Mouse (Mus musculus): ENCODE measurements around the gene Rora. TPM values are rescaled to one million over a fixed set of nuclear protein-coding genes. Genes with fewer than 3 reads are reported as not detected.

The Rora gene
- total RNA-seq, 1 experiment from 2014 or later, result 3.4 TPM

DNA sequence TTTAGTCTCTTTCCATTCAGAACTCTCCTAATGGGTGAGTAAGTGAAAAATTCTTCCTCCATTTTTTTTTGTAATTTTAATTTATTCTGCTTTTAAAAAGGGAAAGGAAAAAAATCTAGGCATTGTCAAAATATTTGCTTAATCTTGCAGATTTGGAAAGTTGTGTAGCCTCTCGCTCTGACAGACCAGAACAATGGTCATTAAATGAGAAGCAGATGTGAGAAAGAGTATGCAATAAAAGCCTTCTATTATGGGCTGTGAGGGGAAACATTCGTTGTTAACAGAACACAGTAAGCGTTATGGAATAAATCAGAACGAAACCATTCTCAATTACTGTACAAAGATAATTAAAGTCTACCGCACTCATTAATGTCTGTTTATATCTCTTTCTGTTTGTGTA is 196.7 kb downstream of the Rora start:
- ATAC-seq (replicated peaks; ENCODE audit: insufficient number of reproducible peaks, low FRiP score, low TSS enrichment, poor library complexity, severe bottlenecking), result no peak

DNA sequence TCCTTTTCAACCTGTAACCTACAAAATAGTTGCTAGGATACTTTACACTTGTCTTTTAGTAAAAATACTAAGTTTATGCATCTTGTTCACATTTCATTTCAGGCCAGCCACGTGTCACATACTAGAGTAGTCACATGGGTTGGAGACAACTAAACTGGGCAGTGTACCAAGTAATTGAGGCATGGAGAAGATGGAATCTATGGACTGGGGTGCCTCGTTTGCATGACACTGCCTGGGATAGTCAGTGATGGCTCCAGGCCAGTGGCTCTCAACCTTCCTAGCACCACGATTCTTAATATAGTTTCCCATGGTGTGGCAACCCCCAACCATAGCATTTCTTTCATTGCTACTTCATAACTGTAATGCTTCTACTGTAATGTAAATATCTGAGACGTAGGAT is 198.6 kb downstream of the Rora start:
- no peak for ATAC-seq (replicated peaks; ENCODE audit: insufficient number of reproducible peaks, low FRiP score, low TSS enrichment, poor library complexity, severe bottlenecking)

DNA sequence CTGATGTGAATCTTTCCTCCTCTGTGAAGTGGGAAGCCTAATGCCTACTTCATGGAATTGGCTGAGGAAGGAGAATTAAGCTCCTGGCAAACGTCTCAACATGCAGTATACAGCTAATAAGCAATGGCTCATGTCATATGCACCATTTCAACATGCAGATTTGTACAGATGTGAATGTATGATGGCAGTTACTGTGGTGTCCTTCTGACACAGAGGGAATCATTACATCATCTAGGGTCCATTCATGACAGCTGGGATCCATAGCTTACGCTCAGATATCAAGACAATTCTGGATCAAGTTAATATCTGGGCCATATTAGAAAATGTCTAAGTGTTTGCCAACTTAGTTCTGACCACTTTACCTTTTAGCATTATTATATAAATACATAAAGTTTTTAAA is 199.3 kb downstream of the Rora start:
- no peak for ATAC-seq (replicated peaks; ENCODE audit: insufficient number of reproducible peaks, low FRiP score, low TSS enrichment, poor library complexity, severe bottlenecking)

DNA sequence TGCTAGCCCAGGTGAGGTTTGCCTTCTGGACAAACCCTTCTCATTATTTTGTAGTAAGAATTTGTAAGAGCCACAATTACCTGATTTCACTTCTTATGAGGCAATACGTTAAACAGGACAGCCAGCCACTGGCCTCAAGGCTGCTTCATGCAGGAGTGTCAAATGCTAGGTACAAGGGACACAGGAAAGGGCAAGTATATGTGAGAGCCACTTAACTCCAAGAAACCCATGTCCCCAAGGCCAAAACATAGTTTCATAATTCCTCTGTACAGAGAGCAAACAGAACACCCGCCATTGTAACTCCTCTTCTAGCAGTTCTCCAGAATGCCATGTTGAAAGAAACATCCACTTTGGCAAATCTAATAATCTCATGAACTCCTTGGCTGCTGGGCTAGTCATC is 205.9 kb downstream of the Rora start:
- ATAC-seq (replicated peaks; ENCODE audit: insufficient number of reproducible peaks, low FRiP score, low TSS enrichment, poor library complexity, severe bottlenecking), result no peak

DNA sequence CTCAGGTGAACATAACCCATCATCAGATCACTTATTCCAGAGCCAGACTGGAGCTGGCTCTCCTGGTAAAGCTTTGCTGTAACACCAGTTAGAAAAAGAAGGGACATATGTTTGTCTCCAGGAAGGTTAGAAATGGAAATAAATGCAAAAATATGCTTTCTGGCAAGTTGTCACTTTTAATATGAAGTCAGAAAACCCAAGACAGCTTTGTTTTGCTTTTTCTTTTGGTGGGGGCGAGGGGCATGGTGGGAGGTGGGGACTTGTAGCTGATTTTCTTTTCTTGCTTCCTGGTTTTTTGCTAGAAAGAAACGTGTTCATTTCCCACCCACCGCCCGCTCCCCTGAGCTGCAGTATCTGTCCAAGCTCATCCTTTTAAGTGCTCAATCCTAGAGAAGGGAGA is 212.7 kb downstream of the Rora start:
- ATAC-seq (replicated peaks; ENCODE audit: insufficient number of reproducible peaks, low FRiP score, low TSS enrichment, poor library complexity, severe bottlenecking), result no peak

DNA sequence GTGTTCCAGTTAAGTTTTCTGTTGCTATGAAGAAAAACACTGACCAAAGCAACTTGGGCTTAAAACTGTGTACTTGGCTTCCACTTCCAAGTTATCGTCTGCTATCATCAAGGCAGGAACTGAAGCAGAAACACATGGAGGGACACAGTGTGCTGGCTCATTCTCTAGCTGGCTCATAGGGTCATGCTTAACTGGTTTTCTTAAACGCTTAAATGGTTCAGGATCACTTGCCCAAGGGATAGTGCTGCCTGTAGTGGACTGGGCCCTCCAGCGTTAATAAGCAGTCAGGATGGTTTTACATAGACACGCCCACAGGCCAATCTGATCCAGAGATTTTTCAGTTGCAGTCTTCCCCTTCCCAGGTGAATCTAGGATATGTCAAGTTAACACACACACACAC is 220.3 kb downstream of the Rora start:
- no peak for ATAC-seq (replicated peaks; ENCODE audit: insufficient number of reproducible peaks, low FRiP score, low TSS enrichment, poor library complexity, severe bottlenecking)

DNA sequence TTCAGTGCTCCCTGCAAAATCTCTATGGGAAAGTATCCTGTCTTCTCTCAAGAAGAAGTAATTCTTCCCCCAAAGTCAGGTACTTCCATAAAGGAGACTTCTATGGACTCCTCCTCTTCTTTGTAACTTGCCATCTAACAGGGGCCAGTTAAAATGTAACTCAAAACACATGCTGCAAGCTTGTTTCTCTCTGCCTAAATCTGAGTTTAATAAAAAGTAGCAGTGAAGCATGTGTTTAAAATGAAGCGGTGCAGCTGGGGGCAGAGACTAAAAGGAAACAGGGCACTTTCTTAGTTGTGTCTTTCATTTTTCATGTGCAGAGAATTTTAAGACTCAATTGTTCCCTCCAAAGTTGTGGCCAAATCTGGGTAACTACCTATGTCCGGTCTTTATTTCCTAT is 221.0 kb downstream of the Rora start:
- ATAC-seq (replicated peaks; ENCODE audit: insufficient number of reproducible peaks, low FRiP score, low TSS enrichment, poor library complexity, severe bottlenecking), result no peak

DNA sequence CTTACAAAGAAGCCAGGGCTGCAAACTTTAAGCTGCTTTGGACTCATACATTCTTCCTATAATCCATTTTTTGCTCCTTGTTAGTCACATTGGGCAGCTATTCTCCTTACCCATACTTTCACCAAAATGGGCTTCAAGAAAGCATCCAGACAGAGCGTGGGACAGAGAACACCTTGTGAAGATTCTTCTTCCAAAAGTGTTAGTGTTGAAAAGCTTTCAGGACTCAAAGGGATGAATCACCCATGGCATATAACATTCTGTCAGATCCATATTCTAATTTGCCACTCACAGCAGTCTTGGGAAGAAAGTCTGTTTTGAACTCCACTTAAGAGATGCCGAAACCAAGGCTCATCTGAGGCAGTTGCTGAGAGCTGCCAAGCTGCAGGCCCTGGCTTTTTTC is 222.2 kb downstream of the Rora start:
- no peak for ATAC-seq (replicated peaks; ENCODE audit: insufficient number of reproducible peaks, low FRiP score, low TSS enrichment, poor library complexity, severe bottlenecking)

DNA sequence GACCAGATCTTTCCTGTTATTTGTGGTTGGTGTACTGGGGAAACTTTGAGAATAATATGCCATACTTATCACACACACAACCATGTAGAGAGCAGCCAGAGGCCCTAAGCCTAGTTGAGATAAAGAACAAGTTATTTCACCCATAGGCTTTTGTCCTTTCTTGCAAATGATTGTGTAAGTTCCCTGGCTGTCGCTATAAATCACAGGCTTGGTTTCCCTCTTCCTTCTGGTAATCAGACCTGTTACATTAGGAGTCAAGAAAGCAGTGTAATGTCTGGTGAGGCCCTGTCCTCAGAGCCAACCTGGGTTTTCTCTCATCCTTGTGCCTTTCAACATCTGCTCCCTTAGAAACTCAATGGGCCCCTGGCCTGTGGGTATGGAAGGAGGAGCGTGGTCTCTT is 222.7 kb downstream of the Rora start:
- ATAC-seq (replicated peaks; ENCODE audit: insufficient number of reproducible peaks, low FRiP score, low TSS enrichment, poor library complexity, severe bottlenecking), result no peak

DNA sequence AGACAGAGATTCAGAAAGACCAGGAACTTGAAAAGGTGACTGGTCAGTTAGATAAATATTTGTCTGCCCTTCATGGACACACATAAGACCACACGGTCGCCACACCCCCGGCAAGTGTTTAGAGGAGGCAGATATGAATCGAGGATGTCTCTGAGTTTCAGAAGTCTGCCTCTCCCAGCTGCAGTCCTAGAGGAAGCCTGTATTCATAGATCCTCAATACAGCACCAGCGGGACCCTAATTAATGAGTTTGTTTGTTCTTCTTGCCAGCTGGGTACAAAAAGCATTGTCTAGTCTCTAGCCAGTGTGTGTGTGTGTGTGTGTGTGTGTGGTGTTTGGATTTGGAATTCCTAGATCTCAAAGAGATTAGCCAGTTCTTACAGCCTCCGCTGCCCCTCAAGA is 228.3 kb downstream of the Rora start:
- no peak for ATAC-seq (replicated peaks; ENCODE audit: insufficient number of reproducible peaks, low FRiP score, low TSS enrichment, poor library complexity, severe bottlenecking)

DNA sequence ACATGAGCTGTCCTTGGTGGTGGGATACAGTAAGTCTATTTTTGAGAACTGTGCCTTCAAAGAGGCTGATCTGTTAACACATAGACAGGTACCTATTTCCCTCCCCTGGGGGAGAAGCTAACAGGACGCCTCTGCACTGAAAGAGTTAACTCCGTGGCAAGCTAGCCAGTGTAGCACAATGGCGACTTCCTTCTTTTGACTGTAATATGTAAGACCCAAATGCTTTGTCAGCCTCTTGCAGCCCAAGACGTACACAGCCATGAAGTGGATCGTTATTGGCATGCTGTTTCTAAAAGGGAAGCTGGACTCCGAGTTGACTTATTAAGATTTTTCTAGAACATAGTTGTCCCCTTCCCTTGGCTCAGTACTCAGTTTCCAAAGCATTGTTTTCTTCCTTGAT is 229.4 kb downstream of the Rora start:
- no peak for ATAC-seq (replicated peaks; ENCODE audit: insufficient number of reproducible peaks, low FRiP score, low TSS enrichment, poor library complexity, severe bottlenecking)

DNA sequence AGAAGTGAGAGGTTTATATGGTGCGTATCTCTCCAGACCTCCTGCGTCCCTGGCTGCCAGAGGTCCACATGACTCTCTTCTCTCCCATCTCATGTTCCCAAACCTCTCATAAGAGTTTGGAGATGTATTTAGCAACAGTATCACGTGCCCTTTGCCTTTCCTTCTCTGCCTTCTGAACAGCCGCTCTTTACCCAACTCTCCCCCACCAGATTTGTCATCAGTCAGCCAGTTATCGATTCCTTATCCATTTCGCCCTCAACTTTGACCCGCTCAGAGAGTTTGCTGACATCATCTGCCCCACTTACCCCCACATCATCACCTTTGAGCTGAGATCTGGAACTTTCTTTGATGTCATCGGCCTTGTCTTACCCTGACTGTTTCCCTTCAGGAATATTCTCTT is 230.1 kb downstream of the Rora start:
- ATAC-seq (replicated peaks; ENCODE audit: insufficient number of reproducible peaks, low FRiP score, low TSS enrichment, poor library complexity, severe bottlenecking), result no peak

DNA sequence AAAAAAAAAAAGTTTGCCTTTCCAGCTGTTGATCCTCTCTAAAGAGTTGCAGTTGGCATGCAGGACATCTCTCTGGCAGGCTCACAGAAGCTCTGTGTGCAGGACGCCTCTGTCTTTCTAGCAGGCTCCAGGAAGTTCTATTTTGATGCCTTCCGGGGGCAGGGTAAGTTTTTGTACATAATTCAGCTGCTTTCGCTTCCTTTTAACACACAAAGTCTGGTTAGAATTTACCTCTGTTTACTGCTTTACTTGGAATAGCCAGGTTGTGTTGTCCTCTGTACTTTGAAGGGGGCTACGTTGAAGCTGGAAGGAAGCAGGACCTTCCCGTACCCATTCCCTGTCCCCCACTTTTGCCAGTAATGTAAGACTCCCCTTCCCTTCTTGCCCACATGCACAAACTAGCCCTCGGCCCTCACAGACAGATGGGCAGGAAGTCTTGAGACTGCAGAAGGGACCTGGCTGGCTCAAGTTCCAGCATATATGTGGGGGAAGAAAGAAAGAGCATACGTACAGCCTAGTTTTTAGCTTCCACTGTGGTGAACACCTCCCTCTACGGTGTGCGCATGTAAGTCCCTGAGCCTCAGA is 231.0 kb downstream of the Rora start:
- ATAC-seq (replicated peaks; ENCODE audit: insufficient number of reproducible peaks, low FRiP score, low TSS enrichment, poor library complexity, severe bottlenecking), result no peak

DNA sequence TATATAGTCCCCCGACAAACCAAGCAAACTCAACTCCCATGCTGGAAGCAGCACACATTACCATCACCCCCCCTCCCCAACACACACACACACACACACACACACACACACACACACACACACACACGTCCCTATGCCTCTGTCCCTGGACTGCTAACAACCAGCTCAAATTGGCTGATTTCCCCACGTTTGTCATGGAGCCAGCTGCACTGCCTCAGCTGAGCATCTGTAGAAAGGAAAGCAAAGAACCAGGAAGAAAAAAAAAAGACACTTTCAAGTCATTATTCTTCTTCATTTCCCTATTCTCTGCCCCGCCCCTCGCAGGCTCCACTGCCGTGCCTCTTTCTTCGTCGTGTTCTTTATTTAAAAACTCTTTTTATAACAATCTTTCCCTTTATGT is 235.1 kb downstream of the Rora start:
- no peak for ATAC-seq (replicated peaks; ENCODE audit: insufficient number of reproducible peaks, low FRiP score, low TSS enrichment, poor library complexity, severe bottlenecking)

DNA sequence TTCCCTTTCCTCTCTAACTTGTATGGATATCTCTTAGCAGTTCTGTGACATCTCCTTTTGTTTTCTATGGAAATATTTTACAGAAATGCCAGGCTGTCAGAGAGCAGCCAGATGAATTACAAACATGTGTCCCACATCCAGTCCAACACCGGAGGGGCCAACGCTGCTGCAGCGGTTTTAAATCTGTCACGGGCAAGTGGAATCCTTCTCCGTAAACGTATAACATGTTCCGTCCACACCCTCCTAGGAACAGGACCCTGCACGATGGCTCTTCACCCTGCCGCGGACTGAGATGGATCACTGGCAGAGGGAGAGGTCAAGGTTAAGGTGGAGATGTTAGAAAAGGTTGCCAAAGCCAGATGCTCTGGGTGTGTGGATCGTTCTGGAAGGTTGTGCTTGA is 237.8 kb downstream of the Rora start:
- ATAC-seq (replicated peaks; ENCODE audit: insufficient number of reproducible peaks, low FRiP score, low TSS enrichment, poor library complexity, severe bottlenecking), result no peak

DNA sequence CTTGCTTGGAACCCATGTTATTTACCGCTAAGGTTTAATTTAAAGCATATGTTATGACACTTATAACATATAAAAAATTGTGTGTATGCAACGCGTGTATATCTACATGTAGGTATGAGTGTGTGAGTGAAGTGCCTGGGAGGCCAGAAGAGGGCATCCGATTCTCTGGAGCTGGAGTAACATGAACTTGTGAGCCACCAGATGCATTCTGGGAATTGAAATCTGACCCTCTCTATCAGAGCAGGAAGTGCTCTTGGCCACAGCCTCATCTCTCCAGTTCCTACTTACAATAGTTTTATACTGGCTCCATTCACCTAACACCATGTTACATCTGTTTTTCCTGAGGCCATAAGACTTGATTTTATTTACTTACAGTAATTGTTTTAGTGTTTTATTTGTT is 238.8 kb downstream of the Rora start:
- ATAC-seq (replicated peaks; ENCODE audit: insufficient number of reproducible peaks, low FRiP score, low TSS enrichment, poor library complexity, severe bottlenecking), result no peak

DNA sequence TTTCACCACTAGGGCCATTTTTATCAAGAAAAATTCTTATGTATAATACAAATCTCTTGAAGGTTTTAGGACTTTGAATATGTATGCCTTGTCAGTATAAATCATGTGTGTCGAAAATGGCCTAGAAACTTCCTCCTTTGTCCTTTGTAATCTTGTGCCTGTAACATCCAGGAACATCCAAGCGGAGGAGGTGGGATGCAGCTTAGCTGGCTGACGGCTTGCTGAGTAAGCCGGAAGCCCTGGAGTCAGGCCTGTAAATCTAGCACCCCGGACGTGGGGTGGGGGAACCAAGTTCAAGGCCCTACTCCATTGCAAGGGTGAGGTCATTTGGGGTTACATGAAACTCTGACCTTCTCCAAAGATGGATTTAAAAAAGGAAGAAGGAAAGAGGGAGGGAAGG is 239.3 kb downstream of the Rora start:
- no peak for ATAC-seq (replicated peaks; ENCODE audit: insufficient number of reproducible peaks, low FRiP score, low TSS enrichment, poor library complexity, severe bottlenecking)

DNA sequence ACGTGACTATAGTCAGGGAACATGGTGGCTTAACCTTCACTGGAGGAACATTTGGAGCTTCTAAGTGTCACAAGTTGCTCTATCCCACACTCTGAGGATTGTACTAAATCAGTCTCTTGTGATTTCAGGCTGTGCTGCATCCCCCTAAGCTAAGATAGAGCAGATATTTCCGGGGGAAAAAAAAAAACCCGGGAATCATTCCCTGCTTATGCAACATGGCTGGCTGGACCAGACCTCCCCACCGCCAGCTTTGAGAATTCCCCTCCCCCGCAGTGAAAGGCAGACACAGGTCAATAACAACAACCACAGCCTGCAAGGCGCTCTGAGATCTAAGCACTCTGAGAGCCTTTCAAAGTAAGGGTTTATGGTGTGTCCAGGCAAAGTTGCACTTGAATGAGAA is 244.7 kb downstream of the Rora start:
- no peak for ATAC-seq (replicated peaks; ENCODE audit: insufficient number of reproducible peaks, low FRiP score, low TSS enrichment, poor library complexity, severe bottlenecking)

DNA sequence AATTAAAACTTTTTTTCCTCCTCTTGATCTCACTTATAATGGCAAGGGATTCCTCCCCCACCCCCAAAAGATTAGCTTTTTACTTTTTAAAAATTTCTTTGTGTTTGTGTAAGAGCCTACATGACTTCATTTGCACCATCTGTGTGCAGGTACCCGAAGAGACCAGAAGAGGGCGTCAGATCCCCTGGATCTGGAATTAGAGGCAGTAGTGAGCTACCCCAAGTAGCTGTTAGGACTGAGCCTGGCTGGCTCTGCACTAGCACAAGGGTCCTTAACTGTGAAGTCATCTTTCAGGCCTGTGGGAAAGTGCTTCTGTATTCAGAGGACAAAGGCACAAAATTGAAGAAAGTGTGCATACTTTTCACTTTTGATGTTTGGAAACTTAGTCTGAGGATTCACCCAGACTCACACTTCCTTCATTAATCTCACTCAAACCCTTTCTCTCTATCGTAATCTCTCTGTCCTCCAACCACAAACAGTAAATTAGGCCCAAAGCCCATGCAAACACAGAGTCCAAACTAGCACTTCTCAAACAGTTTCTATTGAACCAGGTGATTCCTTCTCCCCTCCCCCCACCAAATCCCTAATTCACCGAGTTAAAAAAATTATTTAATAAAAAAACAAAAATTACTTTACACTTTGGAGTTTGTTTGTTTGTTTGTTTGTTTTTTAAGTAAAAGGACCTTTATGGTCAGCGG is 246.1 kb downstream of the Rora start:
- ATAC-seq (replicated peaks; ENCODE audit: insufficient number of reproducible peaks, low FRiP score, low TSS enrichment, poor library complexity, severe bottlenecking), result no peak

DNA sequence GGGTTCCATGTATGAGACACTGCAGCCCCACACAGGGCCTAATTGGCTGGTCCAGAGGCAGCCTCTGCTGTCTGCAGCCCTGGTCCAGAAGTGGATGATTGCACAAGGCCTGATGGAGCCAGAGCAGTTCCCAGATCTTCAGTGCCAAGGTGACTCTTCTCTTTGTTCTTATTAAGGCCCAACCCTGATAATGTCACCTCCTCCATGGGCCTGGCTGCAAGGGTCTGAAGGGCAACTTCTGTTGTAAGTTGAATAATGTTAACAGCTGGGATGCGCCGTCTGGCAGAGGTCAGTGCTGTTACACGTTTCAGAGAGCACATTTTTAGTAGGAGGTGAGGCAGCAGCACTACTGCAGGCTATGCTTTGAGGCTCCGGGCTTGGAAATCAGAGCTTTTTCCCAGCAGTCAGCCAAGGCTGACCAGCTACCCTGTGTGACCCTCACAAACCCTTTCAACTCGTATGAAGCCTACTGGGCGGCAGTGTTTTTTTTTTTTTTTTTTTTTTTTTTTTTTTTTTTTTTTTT is 252.8 kb downstream of the Rora start:
- ATAC-seq (replicated peaks; ENCODE audit: insufficient number of reproducible peaks, low FRiP score, low TSS enrichment, poor library complexity, severe bottlenecking), result no peak

Data from monocyte, adult 5-6 weeks (primary cell).